Mouse (Mus musculus) A20 (cell line): ENCODE data around the gene Samd13.

ENCODE experiments used
- DNase-seq: peaks from one replicate; pipeline ENCODE4 v3.0.0-alpha.2; 2011; ENCODE audit warnings: low read depth, low spot score

The Samd13 gene

GRCm38 (mm10) chr3:146616533-146617283, 68.7 kb downstream of the Samd13 start:
- no peak for DNase-seq

GRCm38 (mm10) chr3:146615496-146615895, 69.9 kb downstream of the Samd13 start, which contains the start of gene Dnase2b:
Dnase2b (minus strand) TSS chr3:146615596.
- DNase-seq, result no peak

GRCm38 (mm10) chr3:146611821-146612220, 73.6 kb downstream of the Samd13 start:
- no peak for DNase-seq

GRCm38 (mm10) chr3:146611261-146611660, 74.1 kb downstream of the Samd13 start:
- no peak for DNase-seq

GRCm38 (mm10) chr3:146610322-146610721, 75.1 kb downstream of the Samd13 start:
- DNase-seq, result no peak

- no peak for DNase-seq
Measured at GRCm38 (mm10) chr3:146607368-146607767, 78.0 kb downstream of the Samd13 start.

GRCm38 (mm10) chr3:146604647-146605046, 80.7 kb downstream of the Samd13 start:
- DNase-seq, result no peak

GRCm38 (mm10) chr3:146602531-146602930, 82.9 kb downstream of the Samd13 start:
- DNase-seq, result no peak

GRCm38 (mm10) chr3:146601205-146601604, 84.2 kb downstream of the Samd13 start:
- no peak for DNase-seq

GRCm38 (mm10) chr3:146599198-146599900, 86.0 kb downstream of the Samd13 start:
- no peak for DNase-seq

GRCm38 (mm10) chr3:146598411-146598810, 87.0 kb downstream of the Samd13 start:
- DNase-seq, result no peak

- no peak for DNase-seq
Measured at GRCm38 (mm10) chr3:146596864-146597263, 88.5 kb downstream of the Samd13 start.

- DNase-seq, result no peak
Measured at GRCm38 (mm10) chr3:146596387-146596786, 89.0 kb downstream of the Samd13 start.

GRCm38 (mm10) chr3:146595440-146595839, 90.0 kb downstream of the Samd13 start:
- no peak for DNase-seq
